Mouse (Mus musculus): Measurements from ENCODE around the gene Rab3c. TPM values are rescaled to one million over a fixed set of nuclear protein-coding genes. Genes with fewer than 3 reads are reported as not detected.

Rab3c gene
- total RNA-seq, 1 experiment from 2014 or later, result not detected

GRCm38 (mm10) chr13:110039170-110039569 lies 241.6 kb downstream of the Rab3c start:
- ATAC-seq (replicated peaks; ENCODE audit: insufficient number of reproducible peaks, low FRiP score, low TSS enrichment, poor library complexity, severe bottlenecking), result peak; percentile 51; the same call in 1 of the 2 replicates

- ATAC-seq (replicated peaks; ENCODE audit: insufficient number of reproducible peaks, low FRiP score, low TSS enrichment, poor library complexity, severe bottlenecking), result no peak
These were observed 242.3 kb downstream of the Rab3c start for GRCm38 (mm10) chr13:110038521-110038920.

GRCm38 (mm10) chr13:110034885-110035284 lies 245.9 kb downstream of the Rab3c start:
- no peak for ATAC-seq (replicated peaks; ENCODE audit: insufficient number of reproducible peaks, low FRiP score, low TSS enrichment, poor library complexity, severe bottlenecking)

- no peak for ATAC-seq (replicated peaks; ENCODE audit: insufficient number of reproducible peaks, low FRiP score, low TSS enrichment, poor library complexity, severe bottlenecking)
These were observed 246.8 kb downstream of the Rab3c start for GRCm38 (mm10) chr13:110034041-110034440.

DNA sequence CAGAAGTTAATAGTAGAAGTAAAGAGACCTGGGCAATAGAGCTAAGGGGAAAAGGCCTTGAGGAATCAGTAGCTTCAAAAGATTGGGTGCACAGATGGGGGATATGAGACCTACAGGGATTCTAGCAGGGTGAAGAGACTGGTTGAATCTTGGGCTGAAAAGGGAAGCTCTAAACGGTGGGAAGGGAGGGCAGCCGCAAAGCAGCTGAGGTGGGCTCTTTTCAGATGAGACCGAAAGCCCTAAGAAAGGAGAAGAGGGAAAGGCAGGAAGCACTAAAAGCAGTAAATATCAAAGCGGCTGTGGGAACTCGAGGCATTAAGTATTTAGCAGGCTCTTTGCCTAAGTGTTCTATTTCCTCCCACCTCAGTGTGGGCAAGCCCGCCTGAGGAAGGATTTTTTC lies 248.9 kb downstream of the Rab3c start:
- ATAC-seq (replicated peaks; ENCODE audit: insufficient number of reproducible peaks, low FRiP score, low TSS enrichment, poor library complexity, severe bottlenecking), result 0 out of 2 replicates have a peak, but pooled peaks have one; percentile 22

DNA sequence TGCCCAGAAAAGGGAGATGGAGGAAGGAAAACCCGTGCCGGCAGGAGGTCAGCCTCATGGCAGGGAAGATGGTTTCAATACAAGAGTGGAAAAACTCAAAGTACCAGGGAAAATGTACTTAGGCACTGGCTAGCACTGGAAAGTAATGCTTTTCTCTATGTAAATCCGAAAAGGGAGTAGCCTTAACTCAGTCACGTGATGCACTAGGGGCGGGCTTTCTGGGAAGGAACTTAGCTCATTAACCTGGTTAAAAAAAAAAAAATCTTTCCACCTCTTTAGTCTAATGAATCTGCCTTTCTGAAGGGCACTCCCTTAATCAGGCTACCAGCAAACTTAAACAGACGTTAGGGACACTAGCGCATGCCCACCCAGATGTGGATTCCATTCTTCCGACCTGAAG lies 249.7 kb downstream of the Rab3c start:
- no peak for ATAC-seq (replicated peaks; ENCODE audit: insufficient number of reproducible peaks, low FRiP score, low TSS enrichment, poor library complexity, severe bottlenecking)

DNA sequence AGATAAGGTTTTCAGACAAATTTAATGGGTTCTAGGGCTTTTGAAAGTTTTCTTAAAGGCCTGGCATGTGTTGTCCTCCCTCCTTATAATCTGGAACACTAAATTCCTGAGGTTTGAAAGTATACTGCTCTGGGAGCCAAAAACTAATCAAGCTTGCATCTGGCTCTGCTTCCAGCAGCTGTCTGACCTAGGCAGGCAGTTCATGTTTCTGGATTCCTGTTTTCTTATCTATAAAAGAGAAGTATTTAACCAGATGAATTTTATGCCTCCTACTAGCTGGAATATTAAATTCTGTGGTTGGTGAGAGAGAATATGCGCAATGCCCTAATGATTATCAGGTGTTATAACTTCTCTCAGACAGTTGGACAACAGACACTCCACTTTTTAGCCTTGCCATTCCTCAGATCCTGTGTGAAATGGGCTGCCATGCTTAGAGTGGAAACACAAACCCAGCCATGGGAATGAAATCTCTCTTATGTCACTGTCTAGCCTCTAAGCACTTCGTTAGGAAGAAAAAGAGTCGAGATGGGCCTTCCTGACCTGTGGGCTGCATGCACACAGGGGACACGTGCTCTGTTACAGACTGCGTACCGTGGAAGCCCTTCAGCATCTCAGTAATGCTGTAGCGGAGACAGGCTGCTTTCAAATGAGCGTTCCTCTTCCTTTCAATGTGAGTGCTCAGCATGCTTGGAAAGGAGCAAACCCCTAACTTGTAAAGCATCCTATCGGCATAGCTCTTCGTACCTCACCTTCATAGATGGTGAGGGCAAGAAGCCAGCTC lies 256.2 kb downstream of the Rab3c start:
- ATAC-seq (replicated peaks; ENCODE audit: insufficient number of reproducible peaks, low FRiP score, low TSS enrichment, poor library complexity, severe bottlenecking), result no peak

DNA sequence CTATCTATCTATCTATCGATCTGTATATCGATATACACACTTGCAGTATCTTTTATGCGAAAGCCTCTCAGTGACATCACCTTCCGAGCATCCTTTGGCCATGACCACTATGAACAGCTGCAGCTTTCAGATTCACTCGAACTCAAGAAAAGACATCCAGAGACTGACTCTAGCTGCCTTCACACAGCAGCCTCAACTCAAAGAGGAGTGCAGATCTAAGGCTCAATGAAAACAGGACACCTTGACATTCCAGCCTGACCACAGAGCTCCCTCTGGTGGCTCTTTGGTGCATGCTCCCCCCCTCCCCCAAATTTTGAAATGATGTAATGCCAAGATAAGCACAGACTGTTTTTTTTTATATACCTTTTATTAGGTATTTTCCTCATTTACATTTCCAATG lies 257.8 kb downstream of the Rab3c start:
- no peak for ATAC-seq (replicated peaks; ENCODE audit: insufficient number of reproducible peaks, low FRiP score, low TSS enrichment, poor library complexity, severe bottlenecking)

DNA sequence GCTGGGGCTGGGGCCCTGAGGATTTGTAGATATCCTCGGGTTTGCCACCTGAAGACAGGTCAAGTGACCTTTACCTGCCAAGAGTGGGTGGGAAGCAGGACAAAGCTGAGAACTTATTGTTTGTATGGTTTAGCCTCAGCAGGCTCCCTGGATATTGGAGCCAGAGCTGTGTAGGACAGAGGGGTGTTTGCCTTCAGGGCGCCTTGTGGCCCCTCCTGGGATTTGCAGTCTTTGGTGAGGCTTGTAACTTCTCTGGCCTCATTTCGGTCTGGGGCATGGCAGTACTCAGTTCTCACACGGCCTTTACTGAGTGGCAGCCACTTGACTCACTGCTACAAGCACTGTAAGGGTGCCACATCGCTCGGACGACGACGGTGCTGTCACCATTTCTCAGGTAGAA lies 261.0 kb downstream of the Rab3c start:
- no peak for ATAC-seq (replicated peaks; ENCODE audit: insufficient number of reproducible peaks, low FRiP score, low TSS enrichment, poor library complexity, severe bottlenecking)

DNA sequence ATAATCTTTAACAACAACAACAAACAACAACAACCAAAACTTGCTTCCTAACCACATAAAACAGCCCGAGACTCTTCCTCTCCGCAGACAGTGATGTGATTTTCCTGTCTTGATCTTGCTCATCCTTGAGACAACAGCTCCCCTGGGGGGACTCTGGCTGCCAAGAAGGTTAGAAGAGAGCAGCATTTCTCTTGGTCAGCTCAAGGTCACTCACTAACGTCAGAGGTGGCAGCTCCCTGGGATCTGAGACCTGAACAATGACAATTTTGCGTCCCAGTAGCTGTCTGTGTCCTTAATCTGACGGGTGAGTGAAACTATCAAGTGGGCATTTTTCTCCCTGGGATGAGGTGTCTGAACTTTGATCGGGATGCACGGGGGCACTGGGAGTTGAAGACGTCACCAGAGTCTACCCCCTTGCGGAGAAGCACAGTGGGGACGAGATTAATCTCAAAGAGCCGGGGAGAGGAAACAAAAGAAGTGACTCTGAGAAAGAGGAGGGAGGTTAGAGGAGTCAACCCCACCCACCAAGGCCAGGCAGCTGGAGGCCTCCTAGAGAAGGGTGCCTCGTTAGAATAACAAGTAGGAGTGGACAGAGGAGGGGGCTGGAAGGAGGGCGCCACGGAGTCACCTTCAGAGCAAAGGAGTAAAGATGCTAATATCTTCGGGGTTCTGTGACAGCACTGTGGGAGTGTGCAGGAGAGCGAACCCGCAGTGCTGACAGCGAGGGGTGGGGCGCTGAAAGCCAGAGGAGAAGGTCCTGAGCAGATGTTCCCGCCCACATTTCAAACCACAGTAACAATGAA lies 261.7 kb downstream of the Rab3c start:
- ATAC-seq (replicated peaks; ENCODE audit: insufficient number of reproducible peaks, low FRiP score, low TSS enrichment, poor library complexity, severe bottlenecking), result no peak

GRCm38 (mm10) chr13:110018431-110018901 lies 262.3 kb downstream of the Rab3c start:
- ATAC-seq (replicated peaks; ENCODE audit: insufficient number of reproducible peaks, low FRiP score, low TSS enrichment, poor library complexity, severe bottlenecking), result peak; percentile 82

- no peak for ATAC-seq (replicated peaks; ENCODE audit: insufficient number of reproducible peaks, low FRiP score, low TSS enrichment, poor library complexity, severe bottlenecking)
These were observed 268.8 kb downstream of the Rab3c start for GRCm38 (mm10) chr13:110012029-110012428.

GRCm38 (mm10) chr13:110010876-110011275 lies 269.9 kb downstream of the Rab3c start:
- no peak for ATAC-seq (replicated peaks; ENCODE audit: insufficient number of reproducible peaks, low FRiP score, low TSS enrichment, poor library complexity, severe bottlenecking)

GRCm38 (mm10) chr13:110008539-110008938 lies 272.3 kb downstream of the Rab3c start:
- no peak for ATAC-seq (replicated peaks; ENCODE audit: insufficient number of reproducible peaks, low FRiP score, low TSS enrichment, poor library complexity, severe bottlenecking)

- no peak for ATAC-seq (replicated peaks; ENCODE audit: insufficient number of reproducible peaks, low FRiP score, low TSS enrichment, poor library complexity, severe bottlenecking)
These were observed 274.6 kb downstream of the Rab3c start for GRCm38 (mm10) chr13:110006106-110006781.

Other genes starting within 250 kb of the Rab3c start
- 4.9 to 12.7 TPM (median 12.1 TPM) in 3 replicates for gene Gapt, start 76.2 kb upstream of the Rab3c start, total RNA-seq (2017)
- 76.3 to 137 TPM (median 92.8 TPM) in 3 replicates for gene Plk2, start 114.0 kb upstream of the Rab3c start, total RNA-seq (2017)

Data from monocyte, adult 5-6 weeks (primary cell).